In the genomic region with DNA sequence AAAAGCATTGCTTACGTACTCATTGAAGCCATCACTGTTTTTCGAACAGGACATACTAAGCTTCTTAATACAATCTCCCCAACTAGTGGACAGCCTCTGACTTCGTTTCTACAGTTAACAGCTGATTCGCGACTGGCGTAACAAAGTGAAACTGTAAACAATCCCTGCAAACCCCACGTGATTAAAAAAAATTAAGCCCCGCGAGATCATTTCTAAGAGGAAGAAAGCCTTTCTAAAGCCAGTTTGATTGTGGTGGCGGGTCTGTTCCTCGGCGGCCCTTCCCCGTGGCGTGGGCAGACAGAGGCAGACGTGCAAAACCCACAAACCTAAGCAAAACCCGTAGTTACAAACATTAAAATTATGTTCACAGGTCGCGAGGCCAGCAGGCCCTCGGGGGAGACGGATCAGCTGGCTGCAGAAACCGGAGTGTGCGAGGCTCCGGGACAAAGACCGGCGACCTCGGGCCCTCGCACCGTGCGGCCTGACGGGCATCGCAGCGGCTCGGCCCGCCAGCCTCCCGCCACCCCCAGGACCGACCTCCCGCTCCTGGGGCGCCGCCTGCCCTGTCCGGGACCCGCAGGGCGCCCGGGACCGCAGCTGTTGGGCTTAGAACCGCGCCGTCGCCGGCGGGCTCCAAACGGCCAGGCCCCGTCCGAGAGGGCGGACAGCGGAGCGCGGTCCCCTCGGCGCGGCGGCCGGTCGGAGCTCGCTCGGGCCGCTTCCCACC, we compare ENCODE assay signal across 9 mouse cellular contexts. TPM values are rescaled to one million over a fixed set of nuclear protein-coding genes. Genes with fewer than 3 reads are reported as not detected.
DNase-seq lines count a peak whose midpoint lies in the region; ATAC-seq and TF ChIP-seq lines count a peak whose summit lies in the region.
"Had no signal": no experiment of that assay in that cellular context is flagged by ENCODE, and none has a peak within 500 bp of the region (broad histone marks: within the 10 kb centered on the region; RNA-seq: fewer than 3 reads in every experiment).

No protein-coding gene starts in this region.

- peak overlapping the region; percentile 93 for H3K27ac ChIP-seq in heart, embryonic 14.5 days (replicated peaks in 1 of 2; ENCODE audit: control insufficient read depth in 1 of 2, insufficient read depth in 1 of 2, low read depth in 2 of 2, low read length in 2 of 2)
- H3K27ac ChIP-seq in kidney, postnatal 0 days: peak overlapping the region; percentile 99
- H3K27ac ChIP-seq in liver, embryonic 16.5 days (ENCODE audit: low read length): peak overlapping the region; percentile 92
- H3K27ac ChIP-seq in stomach, embryonic 16.5 days (ENCODE audit: low read length): peak overlapping the region; percentile 97

- H3K9ac ChIP-seq in heart, embryonic 14.5 days (ENCODE audit: low read length): peak overlapping the region; percentile 97
- peak overlapping the region; percentile 100 for H3K9ac ChIP-seq in kidney, postnatal 0 days (ENCODE audit: low read depth, low read length)
- H3K9ac ChIP-seq in liver, embryonic 16.5 days (ENCODE audit: low read depth, low read length): peak overlapping the region; percentile 98
- H3K9ac ChIP-seq in stomach, embryonic 16.5 days (ENCODE audit: low read length): peak overlapping the region; percentile 100

- DNase-seq in adrenal gland, adult 18-20 months (ENCODE audit: low spot score in 2 of 2): peak; percentile 45 to 55
- DNase-seq in kidney, postnatal 0 days (ENCODE audit: low spot score): peak; percentile 93
- DNase-seq in natural killer cell, adult 2 months (ENCODE audit: low spot score in 2 of 2): peak; percentile 80 to 83

- peak; percentile 79 for ATAC-seq in CD4-positive, CD25-positive, alpha-beta regulatory T cell, adult 4 months
- ATAC-seq in heart, embryonic 14.5 days (ENCODE audit: insufficient number of reproducible peaks, insufficient read depth, low FRiP score, low read depth): peak; percentile 54
- ATAC-seq in kidney, postnatal 0 days (replicated peaks; ENCODE audit: low FRiP score, low read depth): peak; percentile 70
- ATAC-seq in liver, embryonic 16.5 days (ENCODE audit: low read depth): peak; percentile 69
- ATAC-seq in stomach, embryonic 16.5 days (ENCODE audit: insufficient read depth, low FRiP score): peak; percentile 65

- H3K4me3 ChIP-seq in erythroblast, embryonic 14.5 days (replicated peaks): peak overlapping the region; percentile 99
- peak overlapping the region; percentile 78 to 86 for H3K4me3 ChIP-seq in heart, embryonic 14.5 days (ENCODE audit: control insufficient read depth in 1 of 2, insufficient read depth in 1 of 2, low read depth in 1 of 2, low read length in 2 of 2)
- H3K4me3 ChIP-seq in kidney, postnatal 0 days (replicated peaks; ENCODE audit: low read depth, low read length): peak overlapping the region; percentile 100
- H3K4me3 ChIP-seq in liver, embryonic 16.5 days (ENCODE audit: low read depth, low read length): peak overlapping the region; percentile 98
- peak overlapping the region; percentile 97 for H3K4me3 ChIP-seq in stomach, embryonic 16.5 days (replicated peaks; ENCODE audit: low read length)

- H3K27me3 ChIP-seq in erythroblast, embryonic 14.5 days (ENCODE audit: control insufficient read depth): no peaks in the 10 kb centered on the region
- no peaks in the 10 kb centered on the region for H3K27me3 ChIP-seq in heart, embryonic 14.5 days (ENCODE audit: control insufficient read depth, insufficient read depth, low read length)
- no peaks in the 10 kb centered on the region for H3K27me3 ChIP-seq in kidney, postnatal 0 days (ENCODE audit: insufficient read depth, low read length)
- no peaks in the 10 kb centered on the region for H3K27me3 ChIP-seq in liver, embryonic 16.5 days (ENCODE audit: control insufficient read depth, insufficient read depth, low read depth, low read length)
- no peaks in the 10 kb centered on the region for H3K27me3 ChIP-seq in stomach, embryonic 16.5 days (ENCODE audit: control insufficient read depth, insufficient read depth, low read length)

- peaks cover 35% of the 10 kb centered on the region for H3K4me1 ChIP-seq in erythroblast, embryonic 14.5 days (ENCODE audit: control insufficient read depth)
- H3K4me1 ChIP-seq in heart, embryonic 14.5 days (ENCODE audit: control insufficient read depth in 2 of 2, insufficient read depth in 2 of 2, low read length in 2 of 2): peaks cover 2 to 8% of the 10 kb centered on the region in 2 experiments; a peak in 2 of 4 replicates
- H3K4me1 ChIP-seq in kidney, postnatal 0 days (replicated peaks; ENCODE audit: insufficient read depth, low read length): 0 out of 2 replicates have a peak, but pooled peaks cover 5% of the 10 kb centered on the region
- peaks cover 16% of the 10 kb centered on the region for H3K4me1 ChIP-seq in liver, embryonic 16.5 days (ENCODE audit: control insufficient read depth, low read depth, low read length)
- H3K4me1 ChIP-seq in stomach, embryonic 16.5 days (ENCODE audit: control insufficient read depth, insufficient read depth, low read length): peaks cover 20% of the 10 kb centered on the region

- under 1% methylated on average over 64 of the region's 66 CpGs for WGBS in heart, embryonic 14.5 days
- 2% methylated on average over 62 of the region's 66 CpGs for WGBS in kidney, postnatal 0 days
- WGBS in liver, embryonic 16.5 days (ENCODE audit: insufficient replicate concordance): under 1% methylated on average over 66 of the region's 66 CpGs
- under 1% methylated on average over 65 of the region's 66 CpGs for WGBS in stomach, embryonic 16.5 days

- peak overlapping the region; percentile 82 for H3K4me2 ChIP-seq in heart, embryonic 14.5 days (ENCODE audit: low read length)
- peak overlapping the region; percentile 65 for H3K4me2 ChIP-seq in kidney, postnatal 0 days (ENCODE audit: low read length)
- peak overlapping the region; percentile 93 for H3K4me2 ChIP-seq in liver, embryonic 16.5 days (ENCODE audit: low read depth, low read length)
- H3K4me2 ChIP-seq in stomach, embryonic 16.5 days (ENCODE audit: low read depth, low read length): peak overlapping the region; percentile 90

- no peak for TF ChIP-seq CTCF in kidney, postnatal 0 days (IDR thresholded peaks at IDR 0.05; ENCODE audit: low read depth)

- no peaks in the 10 kb centered on the region for H3K9me3 ChIP-seq in erythroblast, embryonic 14.5 days (ENCODE audit: control insufficient read depth, low read length)
- H3K9me3 ChIP-seq in heart, embryonic 14.5 days (ENCODE audit: control insufficient read depth, low read length): no peaks in the 10 kb centered on the region
- H3K9me3 ChIP-seq in kidney, postnatal 0 days (replicated peaks; ENCODE audit: low read length): no peaks in the 10 kb centered on the region
- H3K9me3 ChIP-seq in liver, embryonic 16.5 days (replicated peaks; ENCODE audit: control insufficient read depth, low read length): no peaks in the 10 kb centered on the region
- H3K9me3 ChIP-seq in stomach, embryonic 16.5 days (replicated peaks; ENCODE audit: control insufficient read depth, low read length): no peaks in the 10 kb centered on the region

- H3K36me3 ChIP-seq in erythroblast, embryonic 14.5 days (ENCODE audit: control insufficient read depth): peaks cover 26% of the 10 kb centered on the region
- H3K36me3 ChIP-seq in heart, embryonic 14.5 days (ENCODE audit: control insufficient read depth, insufficient read depth, low read length): no peaks in the 10 kb centered on the region
- H3K36me3 ChIP-seq in kidney, postnatal 0 days (ENCODE audit: insufficient read depth, low read length): no peaks in the 10 kb centered on the region; the same call in 1 of the 2 replicates
- peaks cover 3% of the 10 kb centered on the region for H3K36me3 ChIP-seq in liver, embryonic 16.5 days (ENCODE audit: control insufficient read depth, insufficient read depth)
- H3K36me3 ChIP-seq in stomach, embryonic 16.5 days (ENCODE audit: control insufficient read depth, insufficient read depth, low read length): no peaks in the 10 kb centered on the region

RNA-seq across cellular contexts. Expression of a gene that starts 0.5 kb away (rescaled TPM):
- polyA plus RNA-seq in CD4-positive, CD25-positive, alpha-beta regulatory T cell, adult 4 months (2017; shearing (Covaris generic)): 10 to 100 TPM; 23.1 to 39.0 TPM
- total RNA-seq in adrenal gland, adult 18-20 months (2021): 100 to 1,000 TPM; 103 to 135 TPM
- 0.09 and 0.25 TPM in 2 replicates for polyA plus RNA-seq in erythroblast, embryonic 14.5 days (2012)
- 27.9 and 39.6 TPM in 2 replicates for polyA plus RNA-seq in heart, embryonic 14.5 days (2014; fragmentation: Nextera tagmentation; extraction: Ambion mirVana)
- 37.8 and 39.0 TPM in 2 replicates for polyA plus RNA-seq in kidney, postnatal 0 days (2015; fragmentation: Nextera tagmentation; extraction: Ambion mirVana)
- polyA plus RNA-seq in liver, embryonic 16.5 days (2015; fragmentation: Nextera tagmentation; extraction: Ambion mirVana): 18.1 and 20.9 TPM in 2 replicates
- polyA plus RNA-seq in stomach, embryonic 16.5 days (2015; fragmentation: Nextera tagmentation; extraction: Ambion mirVana): 50.9 and 58.3 TPM in 2 replicates

RNA-seq across cellular contexts. Expression of a gene that starts 58.7 kb away (rescaled TPM):
- polyA plus RNA-seq in CD4-positive, CD25-positive, alpha-beta regulatory T cell, adult 4 months (2017; shearing (Covaris generic)): not detected
- total RNA-seq in adrenal gland, adult 18-20 months (2021): not detected
- polyA plus RNA-seq in erythroblast, embryonic 14.5 days (2012): not detected in 2 replicates
- not detected in 2 replicates for polyA plus RNA-seq in heart, embryonic 14.5 days (2014; fragmentation: Nextera tagmentation; extraction: Ambion mirVana)
- not detected in 2 replicates for polyA plus RNA-seq in kidney, postnatal 0 days (2015; fragmentation: Nextera tagmentation; extraction: Ambion mirVana)
- not detected in 2 replicates for polyA plus RNA-seq in liver, embryonic 16.5 days (2015; fragmentation: Nextera tagmentation; extraction: Ambion mirVana)
- polyA plus RNA-seq in stomach, embryonic 16.5 days (2015; fragmentation: Nextera tagmentation; extraction: Ambion mirVana): not detected in 2 replicates
- total RNA-seq: gastrocnemius, postnatal 4 days had no signal

Comparison
In these comparisons a context has a peak if more than half of its experiments do, and no peak if none do; other contexts are left out.
1. Peak in every context shown above with its lines: DNase-seq, ATAC-seq, H3K4me3 ChIP-seq and H3K27ac ChIP-seq.
2. RNA of a gene that starts 0.5 kb away (polyA plus RNA-seq): 50.9 to 58.3 TPM in stomach, embryonic 16.5 days, 27.9 to 39.6 TPM in heart, embryonic 14.5 days, 23.1 to 39.0 TPM in CD4-positive, CD25-positive, alpha-beta regulatory T cell, adult 4 months, 37.8 to 39.0 TPM in kidney, postnatal 0 days and 18.1 to 20.9 TPM in liver, embryonic 16.5 days; 0.09 to 0.25 TPM in erythroblast, embryonic 14.5 days; every median in the first group is over 10 times any median in the second.